Mouse (Mus musculus) CD4-positive, CD25-positive, alpha-beta regulatory T cell (primary cell): ENCODE results near the gene Rad51. TPM values are rescaled to one million over a fixed set of nuclear protein-coding genes. Genes with fewer than 3 reads are reported as not detected.

Experiments used
- polyA plus RNA-seq: library from polyadenylated mRNA; unstranded; fragments of 100-300 nt; shearing (Covaris generic); gene quantifications from one replicate; pipeline ENCODE4 v1.2.1, GENCODE M21; 2017

The Rad51 gene
- polyA plus RNA-seq = 4.6 TPM

DNA sequence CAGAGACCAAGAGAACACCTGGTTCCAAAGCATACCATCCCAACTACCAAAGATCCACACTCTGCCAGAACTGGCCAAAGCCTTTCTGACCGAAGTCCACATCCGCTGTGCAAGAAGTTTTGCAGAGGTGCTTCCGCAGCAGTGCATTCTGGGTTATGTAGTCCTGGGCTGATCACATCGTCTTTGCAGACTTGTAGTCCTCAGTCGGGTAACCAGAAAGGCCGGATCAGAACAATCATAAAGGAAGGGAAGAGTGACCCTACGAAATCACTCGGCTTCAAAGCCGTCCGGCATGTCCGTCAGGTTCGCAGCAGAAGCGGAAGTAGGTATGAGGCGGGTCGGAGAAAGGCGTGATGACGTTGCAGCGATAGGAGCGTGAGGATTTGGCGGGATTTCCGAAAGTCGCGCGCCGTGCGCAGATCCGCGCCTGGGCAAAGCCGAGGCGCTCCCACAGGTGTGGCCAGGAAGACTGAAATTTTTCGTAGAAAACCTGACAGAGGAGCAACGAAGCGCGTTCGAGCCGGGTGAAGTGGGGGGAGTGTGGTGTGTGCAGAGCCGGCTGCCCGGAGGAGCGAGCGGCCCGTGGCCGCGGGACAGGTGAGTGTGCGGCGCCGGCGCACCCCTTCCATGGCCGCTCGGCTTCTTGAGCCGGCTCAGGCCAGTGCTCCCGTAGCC, at the start of gene Rad51:
Gene Rad51 (plus strand): TSS at position 356 of the 675 bp plus-strand sequence.

DNA sequence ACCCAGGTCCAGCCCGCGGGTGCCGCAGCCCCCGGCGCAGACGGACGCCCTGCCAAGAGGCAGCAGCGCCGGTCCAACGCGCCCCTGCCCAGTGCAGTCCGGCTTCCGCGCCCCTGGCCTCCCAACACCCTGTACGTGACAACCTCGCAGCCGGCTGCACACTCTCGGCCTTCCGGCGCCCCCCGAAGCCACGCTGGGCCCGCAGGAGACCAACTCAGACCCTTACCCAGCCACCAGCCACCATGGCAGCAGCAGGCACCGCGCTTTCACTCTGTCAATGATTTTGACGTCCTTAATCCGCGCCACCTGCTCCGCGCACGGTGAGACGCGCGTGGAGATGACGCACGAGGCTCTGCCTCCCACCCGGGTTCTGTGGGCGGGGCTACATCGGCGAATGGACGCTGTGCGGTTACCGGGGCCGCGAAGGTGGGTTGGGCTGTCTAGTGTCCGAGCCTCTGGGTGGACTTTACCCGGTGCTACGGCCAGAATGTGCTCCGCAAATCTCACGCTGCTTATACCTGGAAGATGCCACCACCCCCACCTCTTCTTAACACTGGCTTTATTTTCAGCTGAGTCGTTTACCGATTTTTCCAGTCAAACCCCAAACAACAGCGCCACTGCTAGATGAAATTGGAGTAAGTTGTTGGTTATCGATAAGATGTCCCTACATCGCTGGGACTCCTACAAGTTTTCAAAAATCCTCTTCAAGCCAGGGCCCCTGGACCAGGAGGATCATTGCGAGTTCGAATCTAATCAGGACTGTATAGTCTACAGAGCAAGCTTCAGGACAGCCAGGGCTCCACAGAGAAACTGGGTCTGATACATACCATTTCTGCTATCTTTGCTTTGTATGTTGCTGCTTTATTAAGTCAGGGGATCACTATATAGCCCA, 44.3 kb downstream of the Rad51 start, which contains the start of gene Rmdn3:
Gene Rmdn3 (minus strand): TSS at position 354 of the 892 bp plus-strand sequence.

DNA sequence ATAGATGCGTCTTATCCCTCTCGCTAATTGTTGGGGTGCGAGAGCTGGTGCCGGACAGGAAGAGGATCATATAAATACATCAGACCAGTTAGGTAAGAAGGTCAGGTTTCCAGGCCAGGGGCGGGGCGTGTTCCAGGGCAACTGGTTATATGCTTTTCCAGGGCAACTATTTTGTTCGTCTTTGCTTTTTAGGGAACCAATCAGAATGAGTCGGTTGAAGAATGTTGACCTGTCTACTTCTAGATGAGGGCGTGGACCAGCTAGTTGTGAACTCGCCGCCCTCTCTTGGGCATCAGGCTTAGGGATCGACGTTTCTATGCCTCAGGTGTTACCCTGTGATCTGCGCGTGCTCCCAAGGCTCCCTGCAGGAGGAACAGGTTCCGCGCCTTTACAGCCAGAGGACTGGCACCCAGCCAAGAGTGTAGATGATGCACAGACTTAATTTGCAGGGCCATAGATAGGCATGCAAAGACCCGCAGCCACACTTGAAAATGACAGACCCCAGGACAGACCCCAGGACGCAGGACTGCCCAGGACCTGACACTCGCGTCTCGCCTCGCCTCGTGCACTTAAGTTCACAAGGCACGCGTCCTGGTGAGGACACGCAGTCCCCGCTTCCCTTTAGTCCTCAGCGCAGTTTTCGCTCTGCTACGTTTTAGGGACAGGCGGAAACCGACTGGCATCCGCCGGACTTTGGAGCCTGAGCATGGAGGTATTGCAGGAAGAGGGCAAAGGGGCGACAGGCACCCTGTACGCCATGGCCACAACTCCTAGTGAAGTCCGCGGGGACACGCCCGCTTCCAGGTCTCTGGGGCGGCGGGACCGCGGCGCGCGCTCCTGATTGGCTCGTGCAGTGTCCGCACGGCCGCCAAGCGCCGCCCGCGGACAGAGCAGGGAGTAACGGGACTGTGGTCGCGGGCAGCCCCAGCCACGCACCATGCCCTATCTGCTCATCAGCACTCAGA, 54.6 kb downstream of the Rad51 start, which contains the start of gene Gchfr:
Gene Gchfr (plus strand): TSS at position 873 of the 965 bp plus-strand sequence.

DNA sequence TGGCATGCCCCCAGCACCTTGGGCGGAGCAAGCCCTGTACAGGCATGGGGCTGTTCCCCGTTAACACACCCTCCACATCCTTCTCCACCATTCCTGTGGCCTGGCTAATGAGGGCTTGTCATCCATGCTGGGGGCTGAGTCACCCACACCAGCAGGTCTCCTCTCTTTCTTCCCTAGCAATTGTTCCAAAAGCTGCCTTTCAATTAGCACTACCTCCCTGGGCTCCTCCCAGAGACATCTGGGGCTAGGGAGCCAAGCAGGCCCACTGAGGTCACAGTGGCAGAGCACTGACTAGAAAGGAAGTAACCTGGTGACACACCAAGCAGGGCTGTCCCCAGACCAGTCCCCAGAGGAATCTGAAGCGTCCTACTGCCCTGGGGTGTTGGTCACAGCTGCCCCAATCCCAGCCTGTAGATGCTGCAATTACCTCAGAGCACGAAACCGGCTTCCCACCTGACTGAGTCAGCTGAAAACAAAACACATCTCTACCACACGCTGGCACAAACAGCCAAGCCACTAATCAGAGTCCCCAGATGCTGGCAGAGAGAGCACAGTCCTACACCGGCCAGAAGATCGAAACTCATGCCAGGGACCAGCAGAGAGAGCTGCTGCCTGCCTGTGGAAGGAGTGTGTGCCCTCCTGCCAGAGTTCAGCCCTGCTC, 61.5 kb downstream of the Rad51 start, which contains the start of gene Gm14137:
Gene Gm14137 (plus strand): TSS at position 519 of the 661 bp plus-strand sequence.

Other genes with a start within 250 kb of the Rad51 start
- gene Bahd1, start 212.4 kb upstream of the Rad51 start, polyA plus RNA-seq = 22.5 TPM
- gene Chst14, start 186.3 kb upstream of the Rad51 start, polyA plus RNA-seq = 5.8 TPM
- 21.6 TPM for gene Ccdc32, start 83.4 kb upstream of the Rad51 start, polyA plus RNA-seq
- gene Rpusd2, start 78.0 kb upstream of the Rad51 start, polyA plus RNA-seq = 2.3 TPM
- gene Knl1, start 65.7 kb upstream of the Rad51 start, polyA plus RNA-seq = 2.5 TPM
- gene Rmdn3, start 44.2 kb downstream of the Rad51 start, polyA plus RNA-seq = 28.5 TPM
- not detected for gene Gchfr, start 55.0 kb downstream of the Rad51 start, polyA plus RNA-seq
- gene Gm14137, start 61.7 kb downstream of the Rad51 start, polyA plus RNA-seq = 0.43 TPM
- gene Zfyve19, start 95.8 kb downstream of the Rad51 start, polyA plus RNA-seq = 52.5 TPM
- gene Dnajc17, start 96.0 kb downstream of the Rad51 start, polyA plus RNA-seq = 21.4 TPM
- gene Ppp1r14d, start 117.1 kb downstream of the Rad51 start, polyA plus RNA-seq = not detected
- 0.29 TPM for gene Spint1, start 124.6 kb downstream of the Rad51 start, polyA plus RNA-seq
- 0.20 TPM for gene Rhov, start 158.5 kb downstream of the Rad51 start, polyA plus RNA-seq
- gene Vps18, start 175.9 kb downstream of the Rad51 start, polyA plus RNA-seq = 13.7 TPM
- not detected for gene Dll4, start 213.0 kb downstream of the Rad51 start, polyA plus RNA-seq
- not detected for gene Chac1, start 238.4 kb downstream of the Rad51 start, polyA plus RNA-seq